Mouse (Mus musculus) adrenal gland, postnatal 36 days (tissue): ENCODE results near the gene Ghdc. TPM values are rescaled to one million over a fixed set of nuclear protein-coding genes. Genes with fewer than 3 reads are reported as not detected.

Experiments
- DNase-seq, 2 experiments: peaks; one replicate each; pipeline ENCODE4 v3.0.0; 2021; ENCODE audit warnings: mixed read lengths in 1 of 2
- total RNA-seq, 2 experiments: library from RNA; stranded (reverse); gene quantifications; 2 replicates each; pipeline ENCODE4 v1.2.3; 2021

Gene Ghdc
- total RNA-seq, 2 experiments from 2014 or later, result 18.8 to 25.8 TPM

DNA sequence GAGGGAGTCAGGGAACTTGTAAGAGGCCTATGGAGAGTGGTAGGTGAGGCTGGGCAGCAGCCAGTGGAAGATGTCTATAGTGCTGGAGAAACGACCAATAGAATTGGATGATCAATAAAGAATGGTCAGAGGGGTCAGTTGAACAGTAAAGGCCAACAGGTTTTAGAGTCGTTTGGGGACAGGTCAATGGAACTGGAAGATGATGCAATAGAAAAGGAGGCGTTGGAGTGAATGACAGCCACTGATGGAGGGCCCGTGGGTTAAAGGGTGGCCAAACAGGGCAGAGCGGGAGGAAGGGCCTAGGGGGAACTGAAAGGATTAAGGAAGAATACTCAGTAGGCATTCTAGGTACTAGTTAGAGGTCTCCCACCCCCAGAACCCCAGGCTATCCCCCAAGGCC is 23.6 kb downstream of the Ghdc start:
- no peak for DNase-seq

DNA sequence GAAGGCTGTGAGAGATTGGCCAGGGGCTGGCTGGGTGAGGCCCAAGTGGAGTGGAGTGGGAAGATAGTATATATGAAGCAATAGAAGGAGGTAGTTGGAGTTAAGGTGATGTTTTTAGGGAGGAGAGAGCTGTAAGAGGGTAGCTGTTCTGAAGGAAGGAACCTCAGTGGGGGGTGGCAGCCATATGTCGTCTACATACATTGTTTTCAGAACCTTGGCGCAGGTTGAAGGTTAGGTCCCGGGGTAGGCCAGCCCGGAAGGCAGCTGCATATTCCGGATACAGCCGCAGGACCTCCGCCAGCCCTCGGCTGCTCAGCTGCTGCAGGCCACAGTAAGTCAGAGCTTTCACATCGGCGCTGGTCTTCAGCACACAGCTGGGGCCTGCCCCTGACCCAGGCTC is 24.2 kb downstream of the Ghdc start:
- no peak for DNase-seq

DNA sequence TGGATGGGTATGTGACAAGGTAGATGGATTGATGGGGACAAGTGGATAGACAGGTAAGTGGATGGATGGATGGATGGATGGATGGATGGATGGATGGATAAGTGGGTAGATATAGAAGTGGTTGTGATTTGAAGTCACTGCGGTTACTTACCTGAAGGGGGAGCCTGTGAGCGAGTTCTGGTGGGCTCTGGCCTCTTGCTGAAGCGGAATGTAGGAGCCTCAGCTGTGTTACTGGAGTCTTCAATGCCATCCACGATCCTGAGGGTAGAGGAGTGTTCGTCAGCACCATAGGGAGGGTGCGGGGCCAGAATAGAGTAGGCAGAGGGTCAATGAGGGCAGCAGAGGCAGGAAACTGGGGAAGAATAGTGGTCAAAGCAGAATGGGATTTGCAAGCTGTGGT is 25.7 kb downstream of the Ghdc start:
- DNase-seq, result peak in 1 of 2 experiments; percentile 70

DNA sequence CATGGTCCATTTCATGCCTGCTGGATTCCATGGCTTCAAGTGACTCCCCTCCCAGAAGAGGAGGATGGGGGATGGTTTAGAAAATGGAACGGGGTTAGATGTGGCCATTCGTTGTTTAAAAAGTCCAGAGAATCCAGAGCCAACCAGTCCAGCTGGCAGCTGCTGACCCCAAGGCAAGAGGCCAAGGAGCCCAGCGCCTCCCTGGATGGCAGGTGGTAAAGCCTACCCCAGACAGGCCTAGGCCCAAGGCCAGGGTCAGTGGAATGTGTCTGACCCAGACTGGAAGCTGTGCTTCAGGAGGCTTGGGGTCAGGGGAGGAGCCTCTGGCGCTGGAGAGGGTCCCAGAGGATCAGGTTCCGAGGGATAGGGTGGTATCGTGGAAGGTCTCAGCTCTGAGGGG is 29.4 kb downstream of the Ghdc start:
- peak in 1 of 2 experiments; percentile 58 for DNase-seq

- no peak for DNase-seq
These were observed 32.0 kb downstream of the Ghdc start for GRCm38 (mm10) chr11:100738749-100739148.

DNA sequence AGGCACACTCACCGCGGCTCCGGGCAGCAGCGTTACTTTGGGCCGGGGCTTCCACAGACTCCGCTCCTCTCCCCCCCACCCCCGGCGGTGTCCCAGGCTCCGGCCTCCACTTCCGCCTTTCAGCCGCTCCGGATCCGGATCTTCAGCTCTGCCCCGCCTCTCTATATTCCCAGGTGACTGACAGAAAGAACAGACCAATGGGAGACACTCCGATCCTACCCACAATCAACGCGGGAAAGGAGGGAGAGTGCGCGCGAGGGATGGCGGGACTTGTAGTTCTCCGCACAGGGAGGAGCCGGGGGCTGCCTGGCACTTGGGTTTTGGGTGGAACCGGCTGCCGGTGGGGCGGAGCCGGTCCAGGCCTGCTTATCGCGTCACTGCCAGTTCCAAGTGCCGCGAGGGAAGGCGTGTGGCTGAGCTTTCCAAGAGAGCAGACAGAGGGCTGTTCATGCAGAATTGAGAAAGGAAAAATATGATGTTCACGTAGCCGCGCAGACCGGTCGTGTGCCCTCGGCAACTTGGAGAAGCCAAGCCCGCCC is 32.6 kb downstream of the Ghdc start, which contains the start of gene Rab5c:
Rab5c (minus strand) TSS at position 150 of the 539 bp plus-strand sequence.
- DNase-seq, result peak; percentile 99

DNA sequence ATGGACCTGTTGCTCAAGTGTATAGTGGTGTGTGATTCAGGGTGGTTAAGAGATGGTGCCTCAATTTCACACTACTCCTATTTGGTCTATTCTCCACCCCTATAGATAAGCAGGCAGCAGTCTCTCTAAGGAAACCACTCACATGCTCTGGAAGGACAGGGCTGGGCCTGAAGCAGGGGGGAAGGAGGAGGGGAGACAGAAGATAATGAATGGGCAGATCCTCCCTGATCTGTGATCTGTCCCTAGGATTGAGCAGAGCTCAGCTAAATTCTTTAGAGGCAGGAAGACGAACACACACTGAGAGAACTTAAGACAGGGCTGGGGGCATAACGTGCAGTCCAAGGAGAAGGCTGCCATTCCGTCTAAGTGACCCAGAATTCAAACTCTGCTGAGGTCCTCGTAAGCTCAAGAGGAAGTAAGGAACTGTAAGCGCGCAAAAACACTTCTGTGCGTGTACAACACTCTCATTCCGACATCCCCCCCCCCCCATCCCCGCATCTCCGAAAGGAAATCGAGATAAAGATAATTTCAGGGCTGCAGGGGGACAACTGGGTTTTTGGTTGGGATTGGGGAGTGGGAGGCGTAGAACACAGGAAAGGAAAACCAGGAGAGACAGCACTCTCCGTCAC is 33.5 kb downstream of the Ghdc start:
- DNase-seq, result no peak

- no peak for DNase-seq
These were observed 34.0 kb downstream of the Ghdc start for GRCm38 (mm10) chr11:100736746-100737080.

DNA sequence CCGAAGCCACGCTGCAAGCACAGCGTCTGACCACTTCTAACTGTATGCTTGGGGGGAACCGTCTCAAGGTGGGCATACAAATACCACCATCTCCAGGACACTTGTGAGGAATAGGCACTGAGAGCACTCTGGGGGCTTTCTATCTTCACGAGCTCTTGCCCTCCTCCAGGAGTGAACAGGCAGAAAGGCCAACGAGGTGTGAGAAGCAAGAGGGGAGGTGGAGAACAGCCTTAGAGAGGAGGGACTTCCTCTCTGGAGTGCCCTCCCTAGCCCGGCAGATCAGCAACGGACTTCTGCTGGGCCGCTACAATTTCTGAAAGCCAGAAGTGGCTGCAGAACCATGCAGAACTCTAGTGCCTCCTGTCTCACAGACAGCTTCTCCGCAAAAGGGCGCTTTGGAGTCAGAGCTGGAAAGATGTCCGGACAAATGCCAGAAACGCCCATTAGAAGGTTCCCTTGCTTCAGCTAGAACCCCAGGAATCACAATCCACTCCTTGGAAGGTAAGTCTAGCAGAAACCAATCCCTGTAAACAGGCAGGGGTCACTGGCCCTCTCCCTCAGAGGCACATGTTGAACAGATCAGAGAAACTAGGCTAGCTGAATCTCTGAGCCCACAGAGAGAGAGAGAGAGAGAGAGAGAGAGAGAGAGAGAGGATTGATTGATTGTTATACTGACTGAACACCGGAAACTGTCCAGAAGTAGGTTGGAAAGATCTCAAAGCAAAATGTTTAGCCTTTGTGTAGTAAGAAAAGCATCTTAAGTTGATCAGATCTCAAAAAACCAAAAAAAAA is 34.6 kb downstream of the Ghdc start:
- DNase-seq, result no peak

GRCm38 (mm10) chr11:100735134-100735865 is 35.5 kb downstream of the Ghdc start:
- DNase-seq, result no peak

- no peak for DNase-seq
These were observed 40.1 kb downstream of the Ghdc start for GRCm38 (mm10) chr11:100730477-100731205.

GRCm38 (mm10) chr11:100729976-100730375 is 40.8 kb downstream of the Ghdc start:
- DNase-seq, result no peak

DNA sequence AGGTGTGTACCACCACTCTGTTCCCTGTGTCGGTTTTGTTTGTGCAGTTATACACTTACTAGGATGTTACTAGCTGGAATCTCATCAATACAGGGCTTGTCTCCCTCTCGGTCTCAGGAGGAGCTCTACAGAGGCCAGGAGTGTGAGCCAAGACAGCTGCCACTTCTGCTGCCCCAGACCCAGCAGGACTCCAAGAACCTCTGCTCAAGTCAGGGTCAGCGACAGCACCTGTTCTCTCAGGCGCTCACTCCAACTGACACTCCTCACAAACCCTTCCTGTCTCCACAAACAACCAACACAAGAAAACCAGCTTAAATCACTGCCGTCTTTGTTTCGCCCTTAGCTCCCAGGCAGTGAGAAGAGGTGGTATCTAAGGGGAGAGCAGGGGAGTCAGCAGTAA is 42.2 kb downstream of the Ghdc start:
- no peak for DNase-seq

DNA sequence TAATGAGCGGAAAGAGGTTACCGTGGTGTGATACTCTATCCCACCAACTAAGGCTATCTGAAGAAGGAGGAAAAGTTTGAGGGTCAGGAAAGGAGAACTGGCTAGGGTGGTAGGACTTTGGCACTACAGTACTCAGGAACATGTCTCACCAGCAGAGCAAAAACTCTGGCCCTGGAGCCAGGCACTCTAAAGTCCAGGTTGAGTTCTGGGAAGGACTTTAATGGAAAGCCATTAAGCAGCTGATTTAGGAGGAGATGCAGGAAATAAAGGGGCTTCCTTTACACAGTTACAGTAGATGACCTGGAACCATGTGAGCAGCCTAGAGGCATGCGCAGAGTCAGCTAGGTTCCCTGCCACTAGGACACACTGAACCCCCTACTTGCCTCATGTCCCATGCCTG is 43.6 kb downstream of the Ghdc start:
- no peak for DNase-seq

GRCm38 (mm10) chr11:100724919-100725512 is 45.7 kb downstream of the Ghdc start:
- DNase-seq, result peak in 1 of 2 experiments; percentile 30

DNA sequence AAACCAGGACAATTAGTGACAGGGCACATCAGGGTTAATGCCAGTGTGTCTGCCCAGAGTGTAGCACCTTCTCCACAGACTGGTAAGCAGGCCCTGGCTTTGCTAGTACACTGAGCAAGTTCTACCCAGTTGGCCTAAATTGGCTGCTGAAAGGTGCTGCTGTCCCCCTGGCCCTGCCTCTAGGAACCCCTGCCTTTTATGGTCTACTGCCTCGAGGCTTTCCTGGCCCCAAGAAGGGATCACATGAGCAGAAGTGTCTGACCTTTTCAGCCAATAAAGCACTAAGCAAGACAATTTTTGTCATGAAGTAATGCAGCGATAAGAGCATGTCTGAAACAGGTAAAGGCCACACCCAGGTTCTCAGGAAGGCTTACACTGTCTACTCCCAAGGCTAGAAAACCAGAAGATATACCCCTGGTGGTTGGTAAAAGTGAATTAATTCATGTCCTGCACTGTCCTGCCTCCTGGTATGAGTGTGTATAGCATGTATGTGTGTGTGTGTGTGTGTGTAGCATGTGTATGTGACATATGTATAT is 48.2 kb downstream of the Ghdc start:
- no peak for DNase-seq

- DNase-seq, result no peak
These were observed 48.8 kb downstream of the Ghdc start for GRCm38 (mm10) chr11:100721776-100722492.

- DNase-seq, result no peak
These were observed 49.5 kb downstream of the Ghdc start for GRCm38 (mm10) chr11:100721254-100721653.

DNA sequence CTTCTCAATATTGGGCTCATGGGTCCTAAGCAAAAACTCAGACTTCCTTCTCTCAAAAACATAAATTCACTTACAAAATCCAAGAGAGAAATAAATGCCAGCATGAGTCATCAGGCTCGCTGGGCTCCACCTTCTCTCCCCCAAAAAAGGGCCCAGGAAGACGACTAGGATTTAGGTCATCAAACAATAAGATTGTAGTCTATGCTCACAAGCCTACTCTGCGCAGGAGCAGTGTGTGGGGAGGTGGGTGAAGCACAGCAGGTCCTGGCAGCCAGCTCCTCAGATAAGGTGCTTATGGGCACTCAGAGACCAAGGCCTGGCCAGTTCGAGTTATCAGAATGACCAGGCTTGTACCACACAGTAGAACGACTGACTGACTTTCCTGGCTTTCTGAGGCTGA is 50.4 kb downstream of the Ghdc start:
- peak in 1 of 2 experiments; percentile 48 for DNase-seq

GRCm38 (mm10) chr11:100719893-100720292 is 50.9 kb downstream of the Ghdc start:
- peak in 1 of 2 experiments; percentile 35 for DNase-seq

- DNase-seq, result peak in 1 of 2 experiments; percentile 36
These were observed 51.4 kb downstream of the Ghdc start for GRCm38 (mm10) chr11:100719312-100719711.
